9 mouse cellular contexts compared by ENCODE assay signal in the genomic region with DNA sequence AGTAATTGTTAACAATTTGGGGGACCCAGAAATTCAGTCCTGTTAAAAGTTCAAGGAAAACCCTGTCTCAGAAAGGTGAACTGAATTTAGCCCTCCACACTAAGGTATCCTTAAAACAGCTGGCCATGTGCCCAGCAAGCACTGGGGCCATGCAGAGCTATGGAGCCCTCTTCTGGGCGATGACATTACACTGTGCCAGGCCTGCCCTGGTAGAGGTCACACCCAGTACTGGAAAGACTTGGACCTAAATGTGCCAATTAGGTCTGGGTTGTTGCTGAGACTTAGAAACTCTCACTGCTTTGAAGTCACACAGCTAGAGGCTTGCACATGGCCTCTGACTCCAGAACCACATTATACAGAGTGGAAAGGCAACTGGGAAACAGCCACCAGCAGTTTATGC. TPM values are rescaled to one million over a fixed set of nuclear protein-coding genes. Genes with fewer than 3 reads are reported as not detected.
DNase-seq lines count a peak whose midpoint lies in the region; ATAC-seq lines count a peak whose summit lies in the region.
"Had no signal": no experiment of that assay in that cellular context is flagged by ENCODE, and none has a peak within 500 bp of the region (broad histone marks: within the 10 kb centered on the region; RNA-seq: fewer than 3 reads in every experiment).

No protein-coding gene starts in this region.

- H3K4me2 ChIP-seq in midbrain, embryonic 14.5 days (ENCODE audit: low read length): no peak overlapping the region
- H3K4me2 ChIP-seq: limb, embryonic 13.5 days had no signal

- no peak overlapping the region for H3K27ac ChIP-seq in midbrain, embryonic 14.5 days (replicated peaks; ENCODE audit: low read depth, low read length)
- no peak overlapping the region for H3K27ac ChIP-seq in midbrain, embryonic 10.5 days (replicated peaks)
- H3K27ac ChIP-seq: limb, embryonic 13.5 days had no signal

- no peak overlapping the region for H3K9ac ChIP-seq in midbrain, embryonic 14.5 days (replicated peaks; ENCODE audit: low read length)
- H3K9ac ChIP-seq: limb, embryonic 13.5 days had no signal

- peak; percentile 7 for DNase-seq in gastrocnemius, adult 18-20 months (ENCODE audit: low spot score)
- DNase-seq in gastrocnemius, postnatal 36 days: no peak
- peak; percentile 68 for DNase-seq in midbrain, embryonic 14.5 days
- no peak for DNase-seq in midbrain, embryonic 10.5 days (ENCODE audit: low spot score)
- peak; percentile 74 for DNase-seq in cerebellum, adult 9-10 months
- DNase-seq in kidney, postnatal 14 days: peak; percentile 55
- no peak for DNase-seq in yolk sac, embryonic 10.5 days (ENCODE audit: low spot score)

- H3K27me3 ChIP-seq in midbrain, embryonic 14.5 days (ENCODE audit: control insufficient read depth, insufficient read depth, low read length): no peaks in the 10 kb centered on the region
- no peaks in the 10 kb centered on the region for H3K27me3 ChIP-seq in midbrain, embryonic 10.5 days (ENCODE audit: low read depth, poor library complexity, severe bottlenecking)
- H3K27me3 ChIP-seq: limb, embryonic 13.5 days had no signal

- H3K4me3 ChIP-seq in midbrain, embryonic 14.5 days (replicated peaks; ENCODE audit: low read depth, low read length): no peak overlapping the region
- H3K4me3 ChIP-seq in midbrain, embryonic 10.5 days: no peak overlapping the region
- H3K4me3 ChIP-seq: limb, embryonic 13.5 days had no signal

- no peaks in the 10 kb centered on the region for H3K4me1 ChIP-seq in midbrain, embryonic 14.5 days (ENCODE audit: control insufficient read depth, insufficient read depth, low read length)
- no peaks in the 10 kb centered on the region for H3K4me1 ChIP-seq in midbrain, embryonic 10.5 days

- 55% methylated on average over 1 of the region's 1 CpGs for WGBS in midbrain, embryonic 14.5 days
- WGBS in midbrain, embryonic 10.5 days: 66% methylated on average over 1 of the region's 1 CpGs

- intact Hi-C loops in gastrocnemius, postnatal 36 days (cut with DNase I): no loop called here

- H3K9me3 ChIP-seq in midbrain, embryonic 14.5 days (ENCODE audit: control insufficient read depth, low read length): no peaks in the 10 kb centered on the region
- no peaks in the 10 kb centered on the region for H3K9me3 ChIP-seq in midbrain, embryonic 10.5 days (replicated peaks)
- H3K9me3 ChIP-seq: limb, embryonic 13.5 days had no signal

- no peaks in the 10 kb centered on the region for H3K36me3 ChIP-seq in midbrain, embryonic 14.5 days (ENCODE audit: control insufficient read depth, insufficient read depth, low read length)
- H3K36me3 ChIP-seq in midbrain, embryonic 10.5 days: no peaks in the 10 kb centered on the region
- H3K36me3 ChIP-seq: limb, embryonic 13.5 days had no signal

- peak; percentile 68; the same call in 1 of the 2 replicates for ATAC-seq in midbrain, embryonic 14.5 days (ENCODE audit: low FRiP score, low TSS enrichment)
- no peak for ATAC-seq in inflammation-experienced regulatory T-cells, adult 6 months

RNA-seq across cellular contexts. Expression of gene Ddx20, which starts 45.2 kb away (rescaled TPM):
- total RNA-seq in gastrocnemius, adult 18-20 months (2021): 10 to 100 TPM in 1 of 2 experiments, 1 to 10 TPM in 1; 8.7 to 11.0 TPM
- 1 to 10 TPM; 8.7 to 9.6 TPM for total RNA-seq in gastrocnemius, postnatal 36 days (2021)
- 19.1 and 32.0 TPM in 2 replicates for polyA plus RNA-seq in midbrain, embryonic 14.5 days (2014; fragmentation: Nextera tagmentation; extraction: Ambion mirVana)
- polyA plus RNA-seq in midbrain, embryonic 10.5 days (2016; fragmentation: Nextera tagmentation; extraction: Ambion mirVana): 51.3 and 53.5 TPM in 2 replicates
- polyA plus RNA-seq in inflammation-experienced regulatory T-cells, adult 6 months (2017; shearing (Covaris generic)): 10 to 100 TPM in 2 of 3 experiments, 1 to 10 TPM in 1; 9.9 to 16.3 (median 13.4) TPM

Comparison
In these comparisons a context has a peak if more than half of its experiments do, and no peak if none do; other contexts are left out.
1. DNase-seq: peak in gastrocnemius, adult 18-20 months (single experiment), midbrain, embryonic 14.5 days (single experiment), cerebellum, adult 9-10 months (single experiment) and kidney, postnatal 14 days (single experiment); none in gastrocnemius, postnatal 36 days (0 of 2), midbrain, embryonic 10.5 days (single experiment) and yolk sac, embryonic 10.5 days (single experiment).